Mouse (Mus musculus) adrenal gland, postnatal 25 days (tissue): Measurements from ENCODE around the gene Chac2. TPM values are rescaled to one million over a fixed set of nuclear protein-coding genes. Genes with fewer than 3 reads are reported as not detected.
A peak's percentile ranks its signal among the peaks of the same experiment; 100 is the strongest.
"Not testable (repeated sequence)": the region's sequence is repeated elsewhere in the genome, so short reads cannot be mapped to it uniquely, and the experiment has no call there.

Experiments
- DNase-seq: peaks from one replicate; pipeline ENCODE4 v3.0.0; 2021; ENCODE audit warnings: mixed read lengths
- long read RNA-seq: library from polyadenylated mRNA; stranded (forward); transcript quantifications from one replicate; pipeline ENCODE4 v2.0.0, GENCODE M21; 2021
- total RNA-seq: library from RNA; stranded (reverse); gene quantifications from 2 replicates; pipeline ENCODE4 v1.2.3, GENCODE M21; 2021

Chac2 gene
- 9.3 and 12.1 TPM in 2 replicates for total RNA-seq
- long read RNA-seq, transcript Chac2-202 (3 exons, 1,315 nt) = major isoform, 30 of 39 reads
- long read RNA-seq, transcript Chac2-201 (2 exons, 1,018 nt) = minor isoform, 5 of 39 reads
- long read RNA-seq, partial matches to known transcripts = 1 of 39 reads
- long read RNA-seq, other reads (novel, unspliced or antisense) = 3 of 39 reads

GRCm38 (mm10) chr11:30985877-30986624 lies at the start of gene Chac2:
Gene Chac2 (minus strand): TSS chr11:30986350.
- DNase-seq = peak; percentile 90

GRCm38 (mm10) chr11:31034958-31035357 lies 48.8 kb upstream of the Chac2 start:
- no peak for DNase-seq

- DNase-seq = not testable (repeated sequence)
These were observed 31.3 kb upstream of the Chac2 start for GRCm38 (mm10) chr11:31017466-31017865.

- not testable (repeated sequence) for DNase-seq
These were observed 23.5 kb upstream of the Chac2 start for GRCm38 (mm10) chr11:31009668-31010067.

- DNase-seq = no peak
These were observed 15.2 kb upstream of the Chac2 start for GRCm38 (mm10) chr11:31001169-31001908.

GRCm38 (mm10) chr11:31000028-31000427 lies 13.9 kb upstream of the Chac2 start:
- no peak for DNase-seq

- DNase-seq = no peak
These were observed 12.6 kb upstream of the Chac2 start for GRCm38 (mm10) chr11:30998704-30999103.

GRCm38 (mm10) chr11:30998199-30998598 lies 12.0 kb upstream of the Chac2 start:
- DNase-seq = no peak

- DNase-seq = no peak
These were observed 10.5 kb upstream of the Chac2 start for GRCm38 (mm10) chr11:30996670-30997069.

- DNase-seq = no peak
These were observed 471 bp upstream of the Chac2 start for GRCm38 (mm10) chr11:30986625-30987017.

- no peak for DNase-seq
These were observed 913 bp downstream of the Chac2 start for GRCm38 (mm10) chr11:30985237-30985636.

GRCm38 (mm10) chr11:30954279-30954725 lies 31.8 kb downstream of the Chac2 start, which contains the start of gene Erlec1:
Gene Erlec1 (minus strand): TSS chr11:30954335.
- DNase-seq = peak; percentile 89

GRCm38 (mm10) chr11:30953469-30954154 lies 32.5 kb downstream of the Chac2 start:
- peak; percentile 39 for DNase-seq

- DNase-seq = no peak
These were observed 33.3 kb downstream of the Chac2 start for GRCm38 (mm10) chr11:30952829-30953228.

GRCm38 (mm10) chr11:30943522-30943921 lies 42.6 kb downstream of the Chac2 start:
- no peak for DNase-seq

GRCm38 (mm10) chr11:30928498-30928897 lies 57.7 kb downstream of the Chac2 start:
- no peak for DNase-seq

- no peak for DNase-seq
These were observed 58.1 kb downstream of the Chac2 start for GRCm38 (mm10) chr11:30928079-30928478.

Other genes starting within 250 kb of the Chac2 start
- 77.5 and 80.9 TPM in 2 replicates for gene Psme4, start 214.6 kb downstream of the Chac2 start, total RNA-seq
- gene Gpr75, start 101.0 kb downstream of the Chac2 start, total RNA-seq = 1.5 and 2.1 TPM in 2 replicates
- 13.1 and 15.9 TPM in 2 replicates for gene Asb3, start 100.9 kb downstream of the Chac2 start, total RNA-seq
- gene Erlec1, start 32.0 kb downstream of the Chac2 start, total RNA-seq = 66.4 and 69.9 TPM in 2 replicates
- not detected in 2 replicates for gene Gm17332, start 196.1 kb upstream of the Chac2 start, total RNA-seq